Mouse (Mus musculus) lung, postnatal 10 days (tissue): ENCODE measurements around the gene Tcte2.

Experiments used
- DNase-seq: peaks from one replicate; pipeline ENCODE4 v3.0.0; 2021

Tcte2 gene

GRCm38 (mm10) chr17:13744824-13745223, 16.8 kb downstream of the Tcte2 start:
- peak; percentile 78 for DNase-seq

- no peak for DNase-seq
Observed at GRCm38 (mm10) chr17:13744219-13744618, 17.4 kb downstream of the Tcte2 start.

GRCm38 (mm10) chr17:13743709-13744079, 17.9 kb downstream of the Tcte2 start:
- DNase-seq: peak; percentile 51

- DNase-seq: no peak
Observed at GRCm38 (mm10) chr17:13742941-13743708, 18.5 kb downstream of the Tcte2 start.

GRCm38 (mm10) chr17:13742334-13742733, 19.3 kb downstream of the Tcte2 start:
- no peak for DNase-seq

GRCm38 (mm10) chr17:13741611-13742010, 20.0 kb downstream of the Tcte2 start:
- DNase-seq: no peak

GRCm38 (mm10) chr17:13740796-13741195, 20.8 kb downstream of the Tcte2 start:
- no peak for DNase-seq

GRCm38 (mm10) chr17:13739981-13740380, 21.6 kb downstream of the Tcte2 start:
- no peak for DNase-seq

GRCm38 (mm10) chr17:13738916-13739315, 22.7 kb downstream of the Tcte2 start:
- no peak for DNase-seq

GRCm38 (mm10) chr17:13738121-13738776, 23.4 kb downstream of the Tcte2 start:
- DNase-seq: no peak

GRCm38 (mm10) chr17:13737336-13737735, 24.3 kb downstream of the Tcte2 start:
- DNase-seq: peak; percentile 64

GRCm38 (mm10) chr17:13735803-13736282, 25.8 kb downstream of the Tcte2 start:
- DNase-seq: no peak

GRCm38 (mm10) chr17:13735057-13735456, 26.6 kb downstream of the Tcte2 start:
- peak; percentile 53 for DNase-seq

- DNase-seq: no peak
Observed at GRCm38 (mm10) chr17:13733971-13734370, 27.7 kb downstream of the Tcte2 start.

- no peak for DNase-seq
Observed at GRCm38 (mm10) chr17:13732685-13733084, 28.9 kb downstream of the Tcte2 start.

GRCm38 (mm10) chr17:13731727-13732112, 29.9 kb downstream of the Tcte2 start:
- DNase-seq: no peak

- no peak for DNase-seq
Observed at GRCm38 (mm10) chr17:13730980-13731726, 30.5 kb downstream of the Tcte2 start.

GRCm38 (mm10) chr17:13726832-13727355, 34.7 kb downstream of the Tcte2 start:
- DNase-seq: no peak

GRCm38 (mm10) chr17:13725004-13725550, 36.5 kb downstream of the Tcte2 start:
- no peak for DNase-seq

GRCm38 (mm10) chr17:13722434-13722833, 39.2 kb downstream of the Tcte2 start:
- DNase-seq: no peak

- DNase-seq: no peak
Observed at GRCm38 (mm10) chr17:13721372-13721771, 40.3 kb downstream of the Tcte2 start.

GRCm38 (mm10) chr17:13720187-13720586, 41.4 kb downstream of the Tcte2 start:
- DNase-seq: no peak

- DNase-seq: no peak
Observed at GRCm38 (mm10) chr17:13717428-13717827, 44.2 kb downstream of the Tcte2 start.
